Mouse (Mus musculus) megakaryocyte, embryonic 14.5 days (primary cell): ENCODE data around the gene Gm21983.

ENCODE experiments used
- FLI1 ChIP-seq: IDR thresholded peaks from 2 replicates; pipeline ENCODE4 v1.6.1; 2012; ENCODE audit warnings: low read length, inconsistent platforms, mixed read lengths
- GATA1 ChIP-seq: IDR thresholded peaks from 3 replicates; pipeline ENCODE4 v1.6.1; 2012; ENCODE audit warnings: mixed read lengths, low read length, inconsistent platforms, borderline replicate concordance

- TF ChIP-seq GATA1 = no peak
- TF ChIP-seq FLI1 = no peak
Measured at GRCm38 (mm10) chr7:27131387-27131786, 49.5 kb downstream of the Gm21983 start.
